Mouse (Mus musculus) heart, postnatal 0 days (tissue): ENCODE results near the gene Zdhhc6. TPM values are rescaled to one million over a fixed set of nuclear protein-coding genes. Genes with fewer than 3 reads are reported as not detected.

ENCODE experiments used
- ATAC-seq: fragments of 200-750 bp; cut with Nextera tagmentation; 2 replicates; pipeline ENCODE4 v1.8.0; 2017; ENCODE audit warnings: low read depth, moderate number of reproducible peaks, moderate library complexity; ENCODE audit not compliant: insufficient read depth
- DNase-seq: peaks from one replicate; pipeline ENCODE4 v3.0.0-alpha.2; 2016; ENCODE audit warnings: low spot score
- H3K27ac ChIP-seq: fragments of 300-500 bp; sonication (generic); 2 replicates; pipeline ENCODE4 v1.5.1; 2014; ENCODE audit warnings: low read depth, mild to moderate bottlenecking
- H3K27me3 ChIP-seq: fragments of 300-500 bp; sonication (generic); 2 replicates; pipeline ENCODE4 v1.6.1; 2014; ENCODE audit warnings: low read length, mixed read lengths; ENCODE audit not compliant: control insufficient read depth, insufficient read depth
- H3K36me3 ChIP-seq: fragments of 300-500 bp; sonication (generic); replicated peaks from 2 replicates; pipeline ENCODE4 v1.6.1; 2014; ENCODE audit warnings: low read length, mixed read lengths; ENCODE audit not compliant: control insufficient read depth, insufficient read depth
- H3K4me1 ChIP-seq: fragments of 300-500 bp; sonication (generic); 2 replicates; pipeline ENCODE4 v1.6.1; 2014; ENCODE audit warnings: antibody characterized with exemption; ENCODE audit not compliant: control insufficient read depth, insufficient read depth
- H3K4me2 ChIP-seq: fragments of 300-500 bp; sonication (generic); 2 replicates; pipeline ENCODE4 v1.6.1; 2014; ENCODE audit warnings: low read depth, mild to moderate bottlenecking, low read length, moderate library complexity
- H3K4me3 ChIP-seq: fragments of 300-500 bp; sonication (generic); 2 replicates; pipeline ENCODE4 v1.5.1; 2014; ENCODE audit warnings: low read depth, low read length
- H3K9ac ChIP-seq: fragments of 300-500 bp; sonication (generic); replicated peaks from 2 replicates; pipeline ENCODE4 v1.6.1; 2014; ENCODE audit warnings: low read depth, low read length, mixed read lengths
- H3K9me3 ChIP-seq: fragments of 300-500 bp; sonication (generic); replicated peaks from 2 replicates; pipeline ENCODE4 v1.6.1; 2016; ENCODE audit warnings: low read length; ENCODE audit not compliant: control insufficient read depth
- CTCF ChIP-seq: IDR thresholded peaks from 2 replicates; pipeline ENCODE4 v1.5.1; 2016; ENCODE audit warnings: antibody characterized with exemption, control low read depth, low read depth
- EP300 ChIP-seq: IDR thresholded peaks from 2 replicates; pipeline ENCODE4 v1.6.1; 2016; ENCODE audit warnings: antibody characterized with exemption, low read depth
- WGBS: fragments of 180-500 bp; shearing (Covaris S2); extraction: QIAGEN DNeasy Blood & Tissue Kit; methylation state at CpG from one replicate; pipeline ENCODE4 v1.1.7; 2014; 5-methylcytosine and 5-hydroxymethylcytosine counted together
- polyA plus RNA-seq: library from polyadenylated mRNA; unstranded; fragments of >200 nt; fragmentation: Nextera tagmentation; extraction: Ambion mirVana; gene quantifications from 2 replicates; pipeline ENCODE4 v1.2.1, GENCODE M21; 2015
- total RNA-seq: library from RNA; depleted of rRNA; stranded (reverse); fragments of >200 nt; gene quantifications from 2 replicates; pipeline ENCODE4 v1.2.3, GENCODE M21; 2014; ENCODE audit warnings: low replicate concordance; rRNA removed

Gene Zdhhc6
- total and polyA plus RNA-seq, 2 experiments from 2014 or later: 31.3 to 45.3 TPM

- no peak for TF ChIP-seq CTCF
- no peak for TF ChIP-seq EP300
- WGBS: 65% methylated on average over 10 of the region's 10 CpGs
- no peak overlapping the region for H3K9ac ChIP-seq
- no peaks in the 10 kb centered on the region for H3K36me3 ChIP-seq
- no peak for ATAC-seq
- H3K4me2 ChIP-seq: no peak overlapping the region
- H3K27ac ChIP-seq: no peak overlapping the region
- H3K4me3 ChIP-seq: no peak overlapping the region
- no peak for DNase-seq
- no peaks in the 10 kb centered on the region for H3K27me3 ChIP-seq
- H3K4me1 ChIP-seq: no peaks in the 10 kb centered on the region
- H3K9me3 ChIP-seq: no peaks in the 10 kb centered on the region
Observed at GRCm38 (mm10) chr19:55231081-55231480, 84.8 kb downstream of the Zdhhc6 start.

- no peak overlapping the region for H3K4me2 ChIP-seq
- no peak overlapping the region for H3K4me3 ChIP-seq
- no peak for DNase-seq
- H3K9me3 ChIP-seq: no peaks in the 10 kb centered on the region
- no peak for ATAC-seq
- no peaks in the 10 kb centered on the region for H3K36me3 ChIP-seq
- H3K9ac ChIP-seq: no peak overlapping the region
- no peaks in the 10 kb centered on the region for H3K4me1 ChIP-seq
- H3K27me3 ChIP-seq: no peaks in the 10 kb centered on the region
- H3K27ac ChIP-seq: no peak overlapping the region
- WGBS: 64% methylated on average over 7 of the region's 7 CpGs
- TF ChIP-seq CTCF (peak; percentile 12; the same call in 1 of the 2 replicates), EP300 (no peak)
Observed at GRCm38 (mm10) chr19:55227135-55227534, 88.7 kb downstream of the Zdhhc6 start.

DNA sequence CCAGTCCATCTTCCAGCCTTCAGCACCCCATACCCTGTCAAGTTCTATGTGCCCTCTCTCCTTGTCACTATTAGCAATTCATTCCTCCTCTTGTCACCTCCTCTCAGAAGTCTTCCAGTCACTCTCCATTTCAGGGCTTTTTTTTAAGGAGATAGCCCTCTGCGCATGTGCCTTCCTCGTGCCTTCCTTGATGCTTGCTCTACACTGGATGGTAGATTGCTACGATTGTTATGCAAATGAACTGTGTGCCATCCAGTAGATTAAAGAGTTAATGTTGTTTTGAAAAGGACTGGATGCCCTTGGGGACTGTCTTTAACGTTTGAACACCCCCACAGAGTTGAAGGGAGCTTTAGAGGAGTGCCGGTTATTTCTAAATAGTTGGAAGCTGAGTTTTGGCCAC is 89.2 kb downstream of the Zdhhc6 start:
- Histone ChIP-seq H3K9ac (no peak overlapping the region), H3K4me1 (no peaks in the 10 kb centered on the region), H3K9me3 (no peaks in the 10 kb centered on the region), H3K27me3 (no peaks in the 10 kb centered on the region), H3K36me3 (no peaks in the 10 kb centered on the region), H3K4me2 (no peak overlapping the region), H3K4me3 (no peak overlapping the region), H3K27ac (no peak overlapping the region)
- ATAC-seq: no peak
- DNase-seq: no peak
- 63% methylated on average over 5 of the region's 5 CpGs for WGBS
- no peak for TF ChIP-seq EP300
- TF ChIP-seq CTCF: no peak

GRCm38 (mm10) chr19:55222268-55222667 is 93.6 kb downstream of the Zdhhc6 start:
- Histone ChIP-seq H3K4me2 (no peak overlapping the region), H3K27ac (no peak overlapping the region), H3K4me1 (no peaks in the 10 kb centered on the region), H3K9me3 (no peaks in the 10 kb centered on the region), H3K36me3 (no peaks in the 10 kb centered on the region), H3K9ac (no peak overlapping the region), H3K27me3 (no peaks in the 10 kb centered on the region), H3K4me3 (no peak overlapping the region)
- 88% methylated on average over 9 of the region's 9 CpGs for WGBS
- TF ChIP-seq EP300 (no peak), CTCF (no peak)
- ATAC-seq (no peak), DNase-seq (no peak)

Other genes with a start within 250 kb of the Zdhhc6 start
- 38.6 and 60.2 TPM in 2 replicates for gene Gpam, start 188.8 kb downstream of the Zdhhc6 start, total RNA-seq
- gene Gpam, start 188.8 kb downstream of the Zdhhc6 start, polyA plus RNA-seq: 14.7 and 15.7 TPM in 2 replicates
- not detected in 2 replicates for gene Tectb, start 135.3 kb downstream of the Zdhhc6 start, total RNA-seq
- gene Tectb, start 135.3 kb downstream of the Zdhhc6 start, polyA plus RNA-seq: 0.15 and 0.18 TPM in 2 replicates
- gene Gucy2g, start 74.8 kb downstream of the Zdhhc6 start, total RNA-seq: not detected in 2 replicates
- not detected in 2 replicates for gene Gucy2g, start 74.8 kb downstream of the Zdhhc6 start, polyA plus RNA-seq
- gene Acsl5, start 64.1 kb downstream of the Zdhhc6 start, total RNA-seq: 14.7 and 28.1 TPM in 2 replicates
- gene Acsl5, start 64.1 kb downstream of the Zdhhc6 start, polyA plus RNA-seq: 15.0 and 15.8 TPM in 2 replicates
- gene Vti1a, start 263 bp upstream of the Zdhhc6 start, total RNA-seq: 6.6 and 24.4 TPM in 2 replicates
- gene Vti1a, start 263 bp upstream of the Zdhhc6 start, polyA plus RNA-seq: 11.5 and 12.5 TPM in 2 replicates